Mouse (Mus musculus) C2C12 (cell line): ENCODE measurements around the gene Col9a1.

Experiments used
- CEBPB ChIP-seq: IDR thresholded peaks from one replicate; pipeline ENCODE4 v1.6.1; 2011; ENCODE audit warnings: low read depth, mild to moderate bottlenecking, control low read depth, moderate library complexity
- CTCF ChIP-seq: IDR thresholded peaks from one replicate; pipeline ENCODE4 v1.5.1; 2011; ENCODE audit not compliant: control insufficient read depth, insufficient read depth, insufficient read length
- FOSL1 ChIP-seq: IDR thresholded peaks from one replicate; pipeline ENCODE4 v1.8.0; 2011; ENCODE audit warnings: mild to moderate bottlenecking, low read length; ENCODE audit not compliant: poor library complexity, insufficient read depth, severe bottlenecking
- MAX ChIP-seq: IDR thresholded peaks from one replicate; pipeline ENCODE4 v1.6.1; 2011; ENCODE audit warnings: mild to moderate bottlenecking, control low read depth
- MYOG ChIP-seq: IDR thresholded peaks from one replicate; pipeline ENCODE4 v1.6.1; 2011; ENCODE audit not compliant: control insufficient read depth, insufficient read length; ENCODE audit errors: extremely low read depth

GRCm38 (mm10) chr1:24140555-24140954 is 36.9 kb upstream of the Col9a1 start:
- TF ChIP-seq CEBPB, result no peak
- TF ChIP-seq CTCF, result no peak
- no peak for TF ChIP-seq FOSL1
- TF ChIP-seq MAX, result no peak
- TF ChIP-seq MYOG, result no peak
